In genomic region chr17:49898849-49899331, GRCm38 (mm10) we compare ENCODE assay signal across 8 mouse cellular contexts.
DNase-seq lines count a peak whose midpoint lies in the region; ATAC-seq lines count a peak whose summit lies in the region.

No protein-coding gene starts in this region.

- peak; percentile 87 for ATAC-seq in common myeloid progenitor, adult 5-6 weeks (replicated peaks; ENCODE audit: low read depth, poor library complexity, severe bottlenecking)
- 0 out of 2 replicates have a peak, but pooled peaks have one; percentile 34 for ATAC-seq in monocyte, adult 5-6 weeks (replicated peaks; ENCODE audit: insufficient number of reproducible peaks, low FRiP score, low TSS enrichment, poor library complexity, severe bottlenecking)

- peak; percentile 50 to 85 for DNase-seq in heart, adult 18-20 months
- DNase-seq in heart, postnatal 25 days (ENCODE audit: low spot score) = no peak
- DNase-seq in gastrocnemius, postnatal 14 days = peak; percentile 63
- peak; percentile 81 for DNase-seq in kidney, adult 18-20 months
- DNase-seq in left cerebral cortex, postnatal 4 days = peak; percentile 85
- peak; percentile 47 to 80 for DNase-seq in spleen, postnatal 4 days (ENCODE audit: low spot score in 2 of 2)

- intact Hi-C loops in heart, postnatal 25 days (cut with DNase I) = loop anchor here (1.0 to 5.0 kb wide), 2 partner anchors 367 to 431 kb away; no protein-coding TSS in a partner anchor
- intact Hi-C loops in gastrocnemius, postnatal 14 days (cut with DNase I; ENCODE audit: low total_unique reads) = loop anchor here (5.0 kb wide), 1 partner anchor 432 kb away; no protein-coding TSS in a partner anchor
- intact Hi-C loops in left cerebral cortex, postnatal 4 days (cut with DNase I) = loop anchor here (10.0 kb wide), 3 partner anchors 434 to 964 kb away; partner anchors contain the start of gene Lrfn2
